Mouse (Mus musculus) forebrain, embryonic 10.5 days (tissue): ENCODE data around the gene Trpm8. TPM values are rescaled to one million over a fixed set of nuclear protein-coding genes. Genes with fewer than 3 reads are reported as not detected.

Experiments used
- DNase-seq: peaks from one replicate; pipeline ENCODE4 v3.0.0-alpha.2; 2017; ENCODE audit warnings: low spot score; ENCODE audit errors: extremely low spot score
- H3K27ac ChIP-seq: fragments of 300-500 bp; sonication (generic); 2 replicates; pipeline ENCODE4 v1.5.1; 2016; ENCODE audit warnings: mild to moderate bottlenecking
- H3K27me3 ChIP-seq: fragments of 300-500 bp; sonication (generic); 2 replicates; pipeline ENCODE4 v1.6.1; 2016; ENCODE audit warnings: mild to moderate bottlenecking; ENCODE audit not compliant: poor library complexity, severe bottlenecking
- H3K36me3 ChIP-seq: fragments of 300-500 bp; sonication (generic); replicated peaks from 2 replicates; pipeline ENCODE4 v1.6.1; 2016; ENCODE audit warnings: mild to moderate bottlenecking, moderate library complexity
- H3K4me1 ChIP-seq: fragments of 300-500 bp; sonication (generic); 2 replicates; pipeline ENCODE4 v1.6.1; 2016
- H3K4me3 ChIP-seq: fragments of 300-500 bp; sonication (generic); 2 replicates; pipeline ENCODE4 v1.5.1; 2016; ENCODE audit warnings: mild to moderate bottlenecking, moderate library complexity
- H3K9me3 ChIP-seq: fragments of 300-500 bp; sonication (generic); 2 replicates; pipeline ENCODE4 v1.6.1; 2016; ENCODE audit warnings: mild to moderate bottlenecking, moderate library complexity
- WGBS: fragments of 180-500 bp; shearing (Covaris S2); methylation state at CpG from one replicate; pipeline ENCODE4 v1.1.7; 2016; 5-methylcytosine and 5-hydroxymethylcytosine counted together
- polyA plus RNA-seq: library from polyadenylated mRNA; unstranded; fragments of >200 nt; fragmentation: Nextera tagmentation; extraction: Ambion mirVana; gene quantifications from 2 replicates; pipeline ENCODE4 v1.2.1, GENCODE M21; 2016

Trpm8 gene
- polyA plus RNA-seq, 1 experiment from 2014 or later, result not detected

DNA sequence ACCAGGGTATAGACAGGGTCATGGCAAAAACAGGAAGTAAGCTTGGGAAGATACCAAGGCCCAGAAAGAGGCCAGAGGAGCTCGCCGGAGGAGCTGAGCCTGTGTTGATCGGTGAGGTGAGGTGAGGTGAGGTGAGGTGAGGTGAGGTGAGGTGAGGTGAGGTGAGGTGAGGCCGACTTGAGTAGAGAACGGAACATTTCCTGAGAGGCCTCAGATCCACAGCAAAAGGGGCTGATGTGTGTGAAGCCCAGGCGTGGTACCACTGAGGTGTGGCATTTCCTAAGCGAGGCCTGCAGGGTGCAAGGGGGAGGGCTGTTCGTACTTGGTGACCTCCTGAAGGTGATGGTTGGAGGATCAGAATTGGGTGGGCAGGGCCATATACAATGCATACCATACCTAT, 24.4 kb upstream of the Trpm8 start:
- H3K27ac ChIP-seq, result no peak overlapping the region
- H3K36me3 ChIP-seq, result no peaks in the 10 kb centered on the region
- H3K27me3 ChIP-seq, result no peaks in the 10 kb centered on the region
- H3K9me3 ChIP-seq, result peaks cover 98% of the 10 kb centered on the region
- no peaks in the 10 kb centered on the region for H3K4me1 ChIP-seq
- no peak for DNase-seq
- no peak overlapping the region for H3K4me3 ChIP-seq
- 76% methylated on average over 8 of the region's 8 CpGs for WGBS

GRCm38 (mm10) chr1:88253540-88253939, 23.9 kb upstream of the Trpm8 start:
- 75% methylated on average over 6 of the region's 6 CpGs for WGBS
- no peak overlapping the region for H3K4me3 ChIP-seq

GRCm38 (mm10) chr1:88254793-88255465, 22.5 kb upstream of the Trpm8 start:
- H3K36me3 ChIP-seq, result peaks cover 7% of the 10 kb centered on the region
- no peak for DNase-seq
- 91% methylated on average over 12 of the region's 12 CpGs for WGBS
- no peak overlapping the region for H3K27ac ChIP-seq
- peaks cover 98% of the 10 kb centered on the region for H3K9me3 ChIP-seq
- no peaks in the 10 kb centered on the region for H3K4me1 ChIP-seq
- H3K4me3 ChIP-seq, result no peak overlapping the region
- H3K27me3 ChIP-seq, result no peaks in the 10 kb centered on the region

More at GRCm38 (mm10) chr1:88253540-88253939, 23.9 kb upstream of the Trpm8 start:
- no peaks in the 10 kb centered on the region for H3K36me3 ChIP-seq
- DNase-seq, result no peak
- no peak overlapping the region for H3K27ac ChIP-seq
- no peaks in the 10 kb centered on the region for H3K4me1 ChIP-seq
- H3K27me3 ChIP-seq, result no peaks in the 10 kb centered on the region
- H3K9me3 ChIP-seq, result peaks cover 98% of the 10 kb centered on the region

DNA sequence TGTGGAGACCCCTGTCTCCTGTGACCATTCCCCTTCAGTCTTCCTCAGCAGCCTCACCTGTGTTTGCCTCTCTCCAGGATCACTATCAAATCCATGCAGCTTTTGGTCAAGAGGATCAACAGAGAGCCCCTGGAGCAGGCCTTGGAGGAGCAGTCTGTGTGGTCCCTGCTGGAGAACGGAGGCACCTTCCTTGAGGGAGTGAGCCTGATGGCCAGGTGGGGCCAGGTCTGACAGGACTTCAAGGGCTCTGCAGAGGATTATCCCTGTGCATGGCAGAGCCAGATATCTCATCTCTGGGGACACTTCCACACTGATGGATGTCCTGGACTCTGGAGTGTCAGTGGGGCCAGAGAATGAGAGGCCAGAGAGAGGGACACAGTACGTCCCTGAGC, 22.0 kb upstream of the Trpm8 start:
- no peak for DNase-seq
- H3K4me3 ChIP-seq, result no peak overlapping the region
- WGBS, result 59% methylated on average over 2 of the region's 2 CpGs
- no peaks in the 10 kb centered on the region for H3K27me3 ChIP-seq
- H3K9me3 ChIP-seq, result peaks cover 98% of the 10 kb centered on the region
- H3K36me3 ChIP-seq, result peaks cover 13% of the 10 kb centered on the region
- no peaks in the 10 kb centered on the region for H3K4me1 ChIP-seq
- no peak overlapping the region for H3K27ac ChIP-seq

DNA sequence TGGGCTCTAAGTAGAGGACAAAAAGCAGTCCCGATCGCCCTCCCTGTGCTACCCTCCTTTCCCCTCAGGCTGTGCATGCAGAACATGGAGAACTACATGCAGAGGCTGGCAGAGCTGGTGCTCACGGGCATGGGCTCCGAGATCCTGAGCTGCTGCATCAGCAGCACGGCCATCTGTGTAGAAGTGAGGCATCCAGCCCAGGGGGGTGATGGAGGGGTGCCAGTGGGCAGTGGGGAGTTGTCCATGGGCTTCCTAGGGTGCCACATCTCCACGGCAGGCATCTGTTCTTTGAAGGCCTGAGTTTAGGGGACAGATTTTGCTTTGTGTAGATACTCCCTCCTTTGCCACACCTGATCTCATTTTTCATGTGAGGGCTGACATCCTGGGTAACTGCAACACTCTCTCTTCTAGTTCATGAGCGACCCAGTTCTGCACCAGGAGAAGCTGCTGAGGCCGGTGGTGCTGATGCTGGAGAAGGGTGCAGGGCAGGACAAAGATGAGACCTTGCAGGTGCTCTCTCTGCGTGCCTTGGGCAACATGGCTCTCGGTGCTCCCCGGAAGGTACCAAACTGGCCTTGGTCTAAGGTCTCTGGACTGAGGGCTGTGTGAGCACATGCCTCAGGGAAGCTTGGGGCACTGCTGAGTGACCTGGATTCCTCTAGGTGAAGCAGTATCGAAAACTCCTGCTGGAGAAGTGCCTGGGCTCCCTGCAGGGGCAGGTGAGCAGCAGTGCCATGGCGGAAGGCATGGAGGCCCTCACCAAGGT, 21.3 kb upstream of the Trpm8 start:
- DNase-seq, result no peak
- Histone ChIP-seq H3K36me3 (peaks cover 20% of the 10 kb centered on the region), H3K27me3 (no peaks in the 10 kb centered on the region), H3K27ac (no peak overlapping the region), H3K4me3 (no peak overlapping the region), H3K4me1 (no peaks in the 10 kb centered on the region), H3K9me3 (peaks cover 98% of the 10 kb centered on the region)
- WGBS, result 84% methylated on average over 13 of the region's 13 CpGs

- Histone ChIP-seq H3K36me3 (peaks cover 29% of the 10 kb centered on the region), H3K27me3 (no peaks in the 10 kb centered on the region), H3K27ac (no peak overlapping the region), H3K4me1 (no peaks in the 10 kb centered on the region), H3K4me3 (no peak overlapping the region), H3K9me3 (peaks cover 100% of the 10 kb centered on the region)
- DNase-seq, result no peak
- 82% methylated on average over 10 of the region's 10 CpGs for WGBS
Observed at GRCm38 (mm10) chr1:88256886-88257663, 20.4 kb upstream of the Trpm8 start.

GRCm38 (mm10) chr1:88257681-88258080, 19.8 kb upstream of the Trpm8 start:
- Histone ChIP-seq H3K36me3 (peaks cover 35% of the 10 kb centered on the region), H3K4me3 (no peak overlapping the region)
- no peak for DNase-seq

DNA sequence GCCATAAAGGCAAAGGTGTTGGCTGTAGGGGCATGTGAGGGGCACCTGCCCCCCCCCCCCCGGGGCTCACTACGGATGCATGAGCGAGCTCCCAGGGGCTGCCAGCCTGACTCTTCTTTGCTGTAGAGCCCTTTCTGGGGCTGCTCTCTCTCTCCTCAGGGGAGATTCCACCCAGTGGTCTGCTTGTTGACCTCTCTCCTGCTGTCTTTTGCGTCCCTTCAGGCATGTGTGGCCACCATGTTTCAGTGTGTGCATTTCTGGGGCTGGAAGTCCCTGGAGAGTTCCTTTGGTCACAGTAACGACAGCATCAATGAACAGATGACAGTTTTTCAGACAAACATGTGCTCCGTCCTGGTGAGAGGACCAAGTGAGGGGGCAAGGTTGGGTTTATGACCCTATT, 19.1 kb upstream of the Trpm8 start:
- H3K27me3 ChIP-seq, result no peaks in the 10 kb centered on the region
- DNase-seq, result no peak
- H3K4me3 ChIP-seq, result no peak overlapping the region
- 73% methylated on average over 6 of the region's 6 CpGs for WGBS
- H3K4me1 ChIP-seq, result no peaks in the 10 kb centered on the region
- H3K27ac ChIP-seq, result no peak overlapping the region
- peaks cover 42% of the 10 kb centered on the region for H3K36me3 ChIP-seq
- peaks cover 100% of the 10 kb centered on the region for H3K9me3 ChIP-seq

More at GRCm38 (mm10) chr1:88257681-88258080, 19.8 kb upstream of the Trpm8 start:
- Histone ChIP-seq H3K9me3 (peaks cover 100% of the 10 kb centered on the region), H3K27ac (no peak overlapping the region), H3K27me3 (no peaks in the 10 kb centered on the region), H3K4me1 (no peaks in the 10 kb centered on the region)
- 82% methylated on average over 6 of the region's 6 CpGs for WGBS

- whole genome bisulfite sequencing, result 80% methylated on average over 8 of the region's 8 CpGs
- Histone ChIP-seq H3K36me3 (peaks cover 49% of the 10 kb centered on the region), H3K4me1 (no peaks in the 10 kb centered on the region), H3K9me3 (peaks cover 100% of the 10 kb centered on the region), H3K27ac (no peak overlapping the region), H3K4me3 (no peak overlapping the region), H3K27me3 (no peaks in the 10 kb centered on the region)
- DNase-seq, result no peak
Observed at GRCm38 (mm10) chr1:88258881-88259642, 18.4 kb upstream of the Trpm8 start.

DNA sequence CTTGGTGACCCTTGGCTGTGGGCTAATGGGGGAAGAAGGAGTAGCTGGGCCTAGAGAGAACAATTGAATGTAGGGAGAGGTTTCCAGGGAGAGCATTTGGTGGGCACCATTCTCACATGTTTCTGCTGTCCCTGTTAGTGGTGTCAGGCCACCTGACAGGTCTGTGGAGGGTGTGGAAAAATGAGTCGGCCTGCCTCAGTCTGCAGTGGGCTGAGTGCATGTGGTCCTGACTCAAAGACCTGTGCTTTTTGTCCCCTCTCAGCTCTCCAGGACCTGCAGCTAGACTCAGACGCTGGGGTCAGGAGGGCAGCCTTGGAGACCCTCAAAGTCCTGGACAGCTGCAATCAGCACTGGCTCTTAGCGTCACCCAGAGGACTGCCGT, 17.8 kb upstream of the Trpm8 start:
- no peak overlapping the region for H3K27ac ChIP-seq
- no peak overlapping the region for H3K4me3 ChIP-seq
- no peak for DNase-seq
- no peaks in the 10 kb centered on the region for H3K27me3 ChIP-seq
- 81% methylated on average over 4 of the region's 4 CpGs for WGBS
- peaks cover 100% of the 10 kb centered on the region for H3K9me3 ChIP-seq
- H3K36me3 ChIP-seq, result peaks cover 54% of the 10 kb centered on the region
- no peaks in the 10 kb centered on the region for H3K4me1 ChIP-seq

GRCm38 (mm10) chr1:88260114-88260513, 17.3 kb upstream of the Trpm8 start:
- Histone ChIP-seq H3K27ac (no peak overlapping the region), H3K9me3 (peaks cover 100% of the 10 kb centered on the region), H3K27me3 (no peaks in the 10 kb centered on the region), H3K4me1 (no peaks in the 10 kb centered on the region), H3K36me3 (peaks cover 59% of the 10 kb centered on the region), H3K4me3 (no peak overlapping the region)
- 87% methylated on average over 6 of the region's 6 CpGs for WGBS
- DNase-seq, result no peak

GRCm38 (mm10) chr1:88260604-88261377, 16.7 kb upstream of the Trpm8 start:
- peaks cover 66% of the 10 kb centered on the region for H3K36me3 ChIP-seq
- H3K27me3 ChIP-seq, result no peaks in the 10 kb centered on the region
- no peak overlapping the region for H3K27ac ChIP-seq
- no peaks in the 10 kb centered on the region for H3K4me1 ChIP-seq
- peaks cover 100% of the 10 kb centered on the region for H3K9me3 ChIP-seq
- 86% methylated on average over 10 of the region's 10 CpGs for WGBS
- DNase-seq, result no peak
- H3K4me3 ChIP-seq, result no peak overlapping the region
